Mouse (Mus musculus) hindbrain, embryonic 10.5 days (tissue): ENCODE data around the gene Crlf2. TPM values are rescaled to one million over a fixed set of nuclear protein-coding genes. Genes with fewer than 3 reads are reported as not detected.

Source experiments
- DNase-seq: peaks from one replicate; pipeline ENCODE4 v3.0.0-alpha.2; 2017; ENCODE audit warnings: low spot score
- H3K27ac ChIP-seq: fragments of 300-500 bp; sonication (generic); 2 replicates; pipeline ENCODE4 v1.5.1; 2016; ENCODE audit warnings: mild to moderate bottlenecking, moderate library complexity
- H3K27me3 ChIP-seq: fragments of 300-500 bp; sonication (generic); 2 replicates; pipeline ENCODE4 v1.6.1; 2016; ENCODE audit warnings: mild to moderate bottlenecking; ENCODE audit not compliant: poor library complexity, insufficient read depth, severe bottlenecking
- H3K36me3 ChIP-seq: fragments of 300-500 bp; sonication (generic); 2 replicates; pipeline ENCODE4 v1.6.1; 2016; ENCODE audit warnings: mild to moderate bottlenecking, moderate library complexity
- H3K4me1 ChIP-seq: fragments of 300-500 bp; sonication (generic); replicated peaks from 2 replicates; pipeline ENCODE4 v1.6.1; 2016; ENCODE audit warnings: mild to moderate bottlenecking
- H3K4me3 ChIP-seq: fragments of 300-500 bp; sonication (generic); 2 replicates; pipeline ENCODE4 v1.5.1; 2016; ENCODE audit warnings: mild to moderate bottlenecking, moderate library complexity
- H3K9me3 ChIP-seq: fragments of 300-500 bp; sonication (generic); 2 replicates; pipeline ENCODE4 v1.6.1; 2016; ENCODE audit warnings: mild to moderate bottlenecking, moderate library complexity
- WGBS: fragments of 180-500 bp; shearing (Covaris S2); methylation state at CpG from one replicate; pipeline ENCODE4 v1.1.7; 2016; 5-methylcytosine and 5-hydroxymethylcytosine counted together
- polyA plus RNA-seq: library from polyadenylated mRNA; unstranded; fragments of >200 nt; fragmentation: Nextera tagmentation; extraction: Ambion mirVana; gene quantifications from 2 replicates; pipeline ENCODE4 v1.2.1, GENCODE M21; 2016

Crlf2 gene
- polyA plus RNA-seq: 4.0 and 6.5 TPM in 2 replicates

DNA sequence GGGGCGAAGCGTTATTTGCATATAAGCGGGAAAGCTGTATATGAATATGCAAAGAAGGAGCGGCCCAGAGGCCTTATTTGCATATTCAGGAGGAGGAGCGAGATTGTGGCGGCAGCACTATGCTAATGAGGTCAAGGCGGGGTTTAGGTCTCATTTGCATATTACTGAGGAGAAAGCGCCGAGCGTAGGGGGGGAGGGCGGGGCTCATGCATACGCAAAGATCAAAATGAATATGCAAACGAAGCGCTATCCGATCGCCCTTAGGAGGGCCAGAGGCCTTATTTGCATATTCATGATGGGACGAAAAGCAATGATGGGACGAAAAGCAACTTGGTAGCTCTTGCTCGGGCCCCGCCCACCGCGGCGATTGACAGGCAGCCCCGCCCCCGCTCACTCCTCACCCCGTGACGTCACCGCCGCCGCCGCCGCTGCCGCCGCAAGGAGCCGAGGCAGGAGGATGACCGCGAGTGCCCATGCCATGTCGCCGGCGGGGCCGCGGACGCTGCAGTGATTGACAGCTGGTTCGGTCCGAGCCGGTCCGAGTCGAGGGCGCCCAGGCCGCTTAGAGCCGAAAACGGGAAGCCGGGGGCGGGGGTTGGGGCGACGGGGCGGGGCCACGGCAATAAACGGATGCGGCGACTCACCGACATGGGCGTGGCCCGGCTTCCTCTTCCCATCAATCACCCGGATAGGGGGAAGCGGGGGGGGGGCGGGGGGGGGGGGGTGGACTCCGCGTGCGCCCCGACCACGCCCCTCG, at the start of gene Crlf2:
Crlf2 (minus strand) TSS at position 590 of the 757 bp plus-strand sequence.
- DNase-seq: peak; percentile 90
- WGBS: under 1% methylated on average over 71 of the region's 73 CpGs
- Histone ChIP-seq H3K4me1 (no peaks in the 10 kb centered on the region), H3K4me3 (peak within 1 kb of the TSS; percentile 70), H3K27ac (peak within 1 kb of the TSS; percentile 92), H3K36me3 (peaks cover 22% of the 10 kb centered on the region), H3K27me3 (no peaks in the 10 kb centered on the region), H3K9me3 (peaks cover 60% of the 10 kb centered on the region)

- Histone ChIP-seq H3K4me3 (no peak overlapping the region), H3K27me3 (no peaks in the 10 kb centered on the region), H3K27ac (no peak overlapping the region), H3K4me1 (no peaks in the 10 kb centered on the region), H3K36me3 (no peaks in the 10 kb centered on the region), H3K9me3 (peaks cover 56% of the 10 kb centered on the region)
- DNase-seq: no peak
- WGBS: 42% methylated on average over 1 of the region's 1 CpGs
Measured at GRCm38 (mm10) chr5:109602585-109602984, 43.8 kb upstream of the Crlf2 start.

GRCm38 (mm10) chr5:109601080-109601479, 42.3 kb upstream of the Crlf2 start:
- no peaks in the 10 kb centered on the region for H3K4me1 ChIP-seq
- DNase-seq: peak; percentile 5
- 31% methylated on average over 3 of the region's 3 CpGs for WGBS
- no peaks in the 10 kb centered on the region for H3K27me3 ChIP-seq
- no peak overlapping the region for H3K4me3 ChIP-seq
- H3K36me3 ChIP-seq: no peaks in the 10 kb centered on the region
- no peak overlapping the region for H3K27ac ChIP-seq
- H3K9me3 ChIP-seq: peaks cover 67% of the 10 kb centered on the region

- Histone ChIP-seq H3K4me1 (no peaks in the 10 kb centered on the region), H3K27me3 (no peaks in the 10 kb centered on the region), H3K9me3 (peaks cover 75% of the 10 kb centered on the region), H3K27ac (no peak overlapping the region), H3K36me3 (no peaks in the 10 kb centered on the region), H3K4me3 (no peak overlapping the region)
- no peak for DNase-seq
Measured at GRCm38 (mm10) chr5:109598876-109599275, 40.1 kb upstream of the Crlf2 start.

- Histone ChIP-seq H3K4me1 (no peaks in the 10 kb centered on the region), H3K4me3 (no peak overlapping the region), H3K27ac (no peak overlapping the region), H3K36me3 (no peaks in the 10 kb centered on the region), H3K27me3 (no peaks in the 10 kb centered on the region), H3K9me3 (peaks cover 66% of the 10 kb centered on the region)
- DNase-seq: no peak
- 45% methylated on average over 5 of the region's 5 CpGs for WGBS
Measured at GRCm38 (mm10) chr5:109596647-109597046, 37.9 kb upstream of the Crlf2 start.

- H3K27me3 ChIP-seq: no peaks in the 10 kb centered on the region
- H3K4me1 ChIP-seq: no peaks in the 10 kb centered on the region
- no peaks in the 10 kb centered on the region for H3K36me3 ChIP-seq
- no peak overlapping the region for H3K4me3 ChIP-seq
- no peak for DNase-seq
- no peak overlapping the region for H3K27ac ChIP-seq
- H3K9me3 ChIP-seq: peaks cover 26% of the 10 kb centered on the region
- WGBS: 67% methylated on average over 2 of the region's 2 CpGs
Measured at GRCm38 (mm10) chr5:109562829-109563228, 4.0 kb upstream of the Crlf2 start.

GRCm38 (mm10) chr5:109559191-109559590, 398 bp upstream of the Crlf2 start:
- 23% methylated on average over 6 of the region's 6 CpGs for WGBS
- peak overlapping the region; percentile 92 for H3K27ac ChIP-seq
- no peaks in the 10 kb centered on the region for H3K27me3 ChIP-seq
- H3K9me3 ChIP-seq: peaks cover 54% of the 10 kb centered on the region
- H3K4me3 ChIP-seq: peak overlapping the region; percentile 70
- no peak for DNase-seq
- peaks cover 19% of the 10 kb centered on the region for H3K36me3 ChIP-seq
- no peaks in the 10 kb centered on the region for H3K4me1 ChIP-seq

DNA sequence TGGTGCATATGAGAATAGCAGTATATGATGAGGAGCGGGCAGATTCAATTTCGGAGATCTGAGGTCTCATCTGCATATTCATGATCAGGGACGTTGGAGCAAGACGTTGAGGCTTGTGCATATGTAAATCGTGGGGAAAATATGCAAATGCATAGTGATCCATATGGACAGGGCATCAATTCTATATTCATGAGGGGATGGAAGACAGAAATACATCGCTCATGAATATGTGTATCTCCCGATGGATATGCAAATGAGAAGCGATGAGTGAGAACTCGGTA, 730 bp downstream of the Crlf2 start:
- WGBS: under 1% methylated on average over 9 of the region's 9 CpGs
- peak overlapping the region; percentile 70 for H3K4me3 ChIP-seq

DNA sequence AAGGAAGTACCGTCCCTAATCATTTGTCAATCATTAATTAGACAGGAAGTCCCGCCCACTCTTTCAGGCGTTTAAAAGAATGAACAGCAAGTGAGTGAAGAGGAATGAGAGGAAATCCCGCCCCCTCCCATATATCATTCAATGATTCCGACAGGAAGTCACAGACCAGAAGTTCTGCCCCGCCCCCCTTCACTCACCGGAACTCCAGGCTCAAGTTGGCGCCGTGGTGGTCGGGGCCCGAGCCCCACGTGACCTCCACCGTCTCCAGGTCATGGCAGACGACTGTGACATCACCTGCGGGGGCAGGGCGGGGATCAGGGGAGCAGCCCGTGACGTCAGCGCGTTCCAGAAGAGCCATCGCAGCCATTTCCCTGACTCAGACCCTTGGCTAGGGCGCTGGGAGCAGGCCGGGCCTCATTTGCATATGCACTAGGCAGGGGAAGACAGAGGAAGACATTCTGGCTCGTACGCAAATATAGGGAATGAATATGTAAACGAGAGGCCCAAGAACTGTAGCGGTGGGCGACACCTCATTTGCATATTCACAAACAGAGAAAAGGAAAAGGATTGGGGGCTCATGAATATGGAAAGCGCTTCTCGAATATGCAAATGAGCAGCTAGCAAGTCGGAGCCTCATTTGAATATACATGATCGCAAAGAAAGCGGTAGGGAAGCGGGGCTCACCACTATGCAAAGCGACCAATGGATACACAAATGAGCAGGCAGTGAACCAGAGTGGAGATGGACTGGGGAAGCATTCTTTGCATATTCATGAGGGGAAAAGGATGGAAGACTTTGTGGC, 1.3 kb downstream of the Crlf2 start:
- Histone ChIP-seq H3K27ac (peak overlapping the region; percentile 92), H3K36me3 (peaks cover 23% of the 10 kb centered on the region), H3K9me3 (peaks cover 66% of the 10 kb centered on the region), H3K27me3 (no peaks in the 10 kb centered on the region), H3K4me3 (peak overlapping the region; percentile 70), H3K4me1 (no peaks in the 10 kb centered on the region)
- peak; percentile 89 for DNase-seq
- WGBS: under 1% methylated on average over 35 of the region's 35 CpGs

More for the DNA sequence above, 730 bp downstream of the Crlf2 start:
- Histone ChIP-seq H3K27ac (peak overlapping the region; percentile 92), H3K9me3 (peaks cover 64% of the 10 kb centered on the region), H3K27me3 (no peaks in the 10 kb centered on the region), H3K36me3 (peaks cover 22% of the 10 kb centered on the region), H3K4me1 (no peaks in the 10 kb centered on the region)
- no peak for DNase-seq

DNA sequence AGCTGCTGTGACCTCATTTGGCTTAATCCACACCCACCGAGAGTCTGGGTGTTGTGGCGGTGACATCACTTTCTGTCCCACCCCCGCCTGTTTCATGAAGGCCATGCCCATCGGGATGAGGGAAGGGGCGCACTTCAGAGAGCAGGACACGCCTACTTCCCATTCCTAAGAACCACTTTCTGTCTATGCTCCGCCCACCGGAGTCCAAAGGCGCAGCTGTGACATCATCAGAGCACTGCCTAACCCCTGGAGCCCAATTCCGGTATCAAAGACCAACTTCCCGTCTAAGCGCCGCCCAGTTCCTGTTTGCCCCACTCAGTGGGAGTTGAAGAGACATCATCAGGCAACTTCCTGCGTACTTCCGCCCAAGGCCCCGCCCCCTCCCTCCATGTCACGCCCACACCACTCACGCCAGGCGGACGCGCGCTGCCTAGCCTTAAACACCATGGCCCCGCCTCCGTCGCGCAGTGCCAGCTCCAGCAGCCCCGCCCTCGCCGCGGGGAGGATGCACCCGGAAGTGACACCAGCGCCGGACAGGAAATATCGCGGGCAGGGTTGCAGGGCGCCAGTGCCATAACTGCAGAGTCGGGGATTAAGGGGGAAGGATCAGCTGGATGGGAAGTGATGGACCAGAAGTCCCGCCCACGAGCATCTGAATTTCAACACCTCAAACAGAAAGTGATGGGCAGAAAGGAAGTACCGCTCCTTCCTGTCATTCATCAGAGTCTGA, 2.0 kb downstream of the Crlf2 start:
- peak; percentile 85 for DNase-seq
- H3K27ac ChIP-seq: peak overlapping the region; percentile 92
- H3K4me1 ChIP-seq: no peaks in the 10 kb centered on the region
- peak overlapping the region; percentile 70 for H3K4me3 ChIP-seq
- WGBS: 7% methylated on average over 40 of the region's 40 CpGs
- H3K27me3 ChIP-seq: no peaks in the 10 kb centered on the region
- peaks cover 26% of the 10 kb centered on the region for H3K36me3 ChIP-seq
- peaks cover 70% of the 10 kb centered on the region for H3K9me3 ChIP-seq

GRCm38 (mm10) chr5:109555676-109556571, 2.9 kb downstream of the Crlf2 start:
- no peak for DNase-seq
- 73% methylated on average over 54 of the region's 54 CpGs for WGBS
- Histone ChIP-seq H3K36me3 (peaks cover 32% of the 10 kb centered on the region), H3K27ac (peak overlapping the region; percentile 92; the same call in 1 of the 2 replicates), H3K27me3 (no peaks in the 10 kb centered on the region), H3K4me1 (no peaks in the 10 kb centered on the region), H3K9me3 (peaks cover 73% of the 10 kb centered on the region), H3K4me3 (peak overlapping the region; percentile 70)

GRCm38 (mm10) chr5:109555236-109555675, 3.5 kb downstream of the Crlf2 start:
- Histone ChIP-seq H3K27me3 (no peaks in the 10 kb centered on the region), H3K9me3 (peaks cover 73% of the 10 kb centered on the region), H3K4me3 (no peak overlapping the region), H3K27ac (no peak overlapping the region), H3K36me3 (peaks cover 32% of the 10 kb centered on the region), H3K4me1 (no peaks in the 10 kb centered on the region)
- no peak for DNase-seq
- WGBS: 83% methylated on average over 26 of the region's 26 CpGs
